ENCODE assay signal across 12 mouse cellular contexts in the genomic region with DNA sequence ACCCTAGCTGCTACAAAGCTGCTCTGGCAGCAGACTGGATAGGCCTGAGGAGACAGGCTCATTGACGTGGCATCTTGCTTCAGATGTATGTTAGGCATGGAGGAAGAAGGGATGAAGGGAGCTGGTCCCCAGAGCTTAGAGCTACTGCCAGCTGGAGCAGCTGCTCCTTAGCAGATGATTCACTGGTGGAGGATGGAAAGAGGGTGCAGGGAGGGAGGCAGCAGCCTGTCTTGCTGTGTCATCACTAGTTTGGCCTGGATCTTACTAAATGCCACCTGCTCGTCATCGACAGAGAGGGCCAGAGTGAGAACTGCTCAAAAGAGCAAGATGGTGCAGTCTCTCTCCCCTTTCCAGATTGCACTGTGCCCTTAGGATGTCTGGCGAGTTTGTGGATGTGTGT. TPM values are rescaled to one million over a fixed set of nuclear protein-coding genes. Genes with fewer than 3 reads are reported as not detected.
DNase-seq lines count a peak whose midpoint lies in the region; TF ChIP-seq lines count a peak whose summit lies in the region.
"Had no signal": no experiment of that assay in that cellular context is flagged by ENCODE, and none has a peak within 500 bp of the region (broad histone marks: within the 10 kb centered on the region; RNA-seq: fewer than 3 reads in every experiment).

No protein-coding gene starts in this region.

- 0 out of 2 replicates have a peak, but pooled peaks have one; percentile 18 for TF ChIP-seq POLR2A in testis, adult 2 months (IDR thresholded peaks at IDR 0.05; ENCODE audit: control insufficient read depth, low read depth, low read length)

- no peaks in the 10 kb centered on the region for H3K4me1 ChIP-seq in testis, adult 2 months (ENCODE audit: control insufficient read depth, insufficient read depth, low read length)
- H3K4me1 ChIP-seq in heart, embryonic 10.5 days: peaks cover 9% of the 10 kb centered on the region; the same call in 1 of the 2 replicates

- H3K27ac ChIP-seq in testis, adult 2 months (ENCODE audit: control insufficient read depth, insufficient read depth, low read depth, low read length): no peak overlapping the region
- no peak overlapping the region for H3K27ac ChIP-seq in heart, embryonic 10.5 days
- H3K27ac ChIP-seq: embryonic facial prominence, embryonic 13.5 days; heart, embryonic 13.5 days; neural tube, embryonic 13.5 days had no signal

- peaks cover 6% of the 10 kb centered on the region for H3K36me3 ChIP-seq in testis, adult 2 months (ENCODE audit: control insufficient read depth, insufficient read depth, low read length)
- peaks cover 83% of the 10 kb centered on the region for H3K36me3 ChIP-seq in heart, embryonic 10.5 days

- no peaks in the 10 kb centered on the region for H3K27me3 ChIP-seq in testis, adult 2 months (ENCODE audit: control insufficient read depth, insufficient read depth, low read length)
- H3K27me3 ChIP-seq in heart, embryonic 10.5 days (ENCODE audit: insufficient read depth, poor library complexity, severe bottlenecking): no peaks in the 10 kb centered on the region
- H3K27me3 ChIP-seq: embryonic facial prominence, embryonic 13.5 days; heart, embryonic 13.5 days; neural tube, embryonic 13.5 days had no signal

- WGBS in heart, embryonic 10.5 days: 82% methylated on average over 4 of the region's 4 CpGs

- no peak for DNase-seq in testis, postnatal 10 days (ENCODE audit: low spot score)
- peak; percentile 72 for DNase-seq in cerebellum, adult 9-11 months
- peak; percentile 72 to 76 for DNase-seq in left cerebral cortex, adult 18-20 months (ENCODE audit: low spot score in 2 of 2)
- DNase-seq in natural killer cell, adult 2 months (ENCODE audit: low spot score in 2 of 2): no peak
- no peak for DNase-seq in heart, embryonic 10.5 days (ENCODE audit: low spot score)
- no peak for DNase-seq in urinary bladder, postnatal 36 days (ENCODE audit: low spot score in 2 of 2)
- DNase-seq: kidney, postnatal 4 days; lung, postnatal 10 days had no signal

- H3K9me3 ChIP-seq in heart, embryonic 10.5 days: no peaks in the 10 kb centered on the region
- H3K9me3 ChIP-seq: embryonic facial prominence, embryonic 13.5 days; heart, embryonic 13.5 days; neural tube, embryonic 13.5 days had no signal

- TF ChIP-seq CTCF in testis, adult 2 months (IDR thresholded peaks at IDR 0.05; ENCODE audit: control insufficient read depth, insufficient read depth, insufficient replicate concordance, low read depth, low read length): 0 out of 2 replicates have a peak, but pooled peaks have one; percentile 1

- H3K4me3 ChIP-seq in testis, adult 2 months (ENCODE audit: control insufficient read depth, low read depth, low read length): no peak overlapping the region
- no peak overlapping the region for H3K4me3 ChIP-seq in heart, embryonic 10.5 days
- H3K4me3 ChIP-seq: embryonic facial prominence, embryonic 13.5 days; heart, embryonic 13.5 days; neural tube, embryonic 13.5 days had no signal

RNA-seq across cellular contexts. Expression of gene Ensa, which starts 5.0 kb away (rescaled TPM):
- polyA plus RNA-seq in testis, adult 2 months (2012; rRNA removed): 11.1 and 13.9 TPM in 2 replicates
- total RNA-seq in left cerebral cortex, adult 18-20 months (2021): 100 to 1,000 TPM; 351 to 360 TPM
- 59.3 and 67.2 TPM in 2 replicates for polyA plus RNA-seq in heart, embryonic 10.5 days (2016; fragmentation: Nextera tagmentation; extraction: Ambion mirVana)

RNA-seq across cellular contexts. Expression of gene Mcl1, which starts 28.8 kb away (rescaled TPM):
- polyA plus RNA-seq in testis, adult 2 months (2012; rRNA removed): 27.4 and 40.2 TPM in 2 replicates
- total RNA-seq in left cerebral cortex, adult 18-20 months (2021): 10 to 100 TPM; 59.7 to 64.1 TPM
- polyA plus RNA-seq in heart, embryonic 10.5 days (2016; fragmentation: Nextera tagmentation; extraction: Ambion mirVana): 37.7 and 50.2 TPM in 2 replicates

RNA-seq across cellular contexts. Expression of gene Golph3l, which starts 41.0 kb away (rescaled TPM):
- polyA plus RNA-seq in testis, adult 2 months (2012; rRNA removed): 6.7 and 7.8 TPM in 2 replicates
- 10 to 100 TPM; 18.6 to 20.4 TPM for total RNA-seq in left cerebral cortex, adult 18-20 months (2021)
- polyA plus RNA-seq in heart, embryonic 10.5 days (2016; fragmentation: Nextera tagmentation; extraction: Ambion mirVana): 23.4 and 25.4 TPM in 2 replicates

RNA-seq across cellular contexts. Expression of gene Adamtsl4, which starts 58.0 kb away (rescaled TPM):
- 0.74 and 2.3 TPM in 2 replicates for polyA plus RNA-seq in testis, adult 2 months (2012; rRNA removed)
- 1 to 10 TPM; 4.4 to 8.2 TPM for total RNA-seq in left cerebral cortex, adult 18-20 months (2021)
- 4.2 and 5.7 TPM in 2 replicates for polyA plus RNA-seq in heart, embryonic 10.5 days (2016; fragmentation: Nextera tagmentation; extraction: Ambion mirVana)

Comparison
In these comparisons a context has a peak if more than half of its experiments do, and no peak if none do; other contexts are left out.
1. DNase-seq: peak in cerebellum, adult 9-11 months (single experiment) and left cerebral cortex, adult 18-20 months (2 of 2); none in testis, postnatal 10 days (single experiment), natural killer cell, adult 2 months (0 of 2), heart, embryonic 10.5 days (single experiment) and urinary bladder, postnatal 36 days (0 of 2).